9 mouse cellular contexts compared by ENCODE assay signal in the genomic region with DNA sequence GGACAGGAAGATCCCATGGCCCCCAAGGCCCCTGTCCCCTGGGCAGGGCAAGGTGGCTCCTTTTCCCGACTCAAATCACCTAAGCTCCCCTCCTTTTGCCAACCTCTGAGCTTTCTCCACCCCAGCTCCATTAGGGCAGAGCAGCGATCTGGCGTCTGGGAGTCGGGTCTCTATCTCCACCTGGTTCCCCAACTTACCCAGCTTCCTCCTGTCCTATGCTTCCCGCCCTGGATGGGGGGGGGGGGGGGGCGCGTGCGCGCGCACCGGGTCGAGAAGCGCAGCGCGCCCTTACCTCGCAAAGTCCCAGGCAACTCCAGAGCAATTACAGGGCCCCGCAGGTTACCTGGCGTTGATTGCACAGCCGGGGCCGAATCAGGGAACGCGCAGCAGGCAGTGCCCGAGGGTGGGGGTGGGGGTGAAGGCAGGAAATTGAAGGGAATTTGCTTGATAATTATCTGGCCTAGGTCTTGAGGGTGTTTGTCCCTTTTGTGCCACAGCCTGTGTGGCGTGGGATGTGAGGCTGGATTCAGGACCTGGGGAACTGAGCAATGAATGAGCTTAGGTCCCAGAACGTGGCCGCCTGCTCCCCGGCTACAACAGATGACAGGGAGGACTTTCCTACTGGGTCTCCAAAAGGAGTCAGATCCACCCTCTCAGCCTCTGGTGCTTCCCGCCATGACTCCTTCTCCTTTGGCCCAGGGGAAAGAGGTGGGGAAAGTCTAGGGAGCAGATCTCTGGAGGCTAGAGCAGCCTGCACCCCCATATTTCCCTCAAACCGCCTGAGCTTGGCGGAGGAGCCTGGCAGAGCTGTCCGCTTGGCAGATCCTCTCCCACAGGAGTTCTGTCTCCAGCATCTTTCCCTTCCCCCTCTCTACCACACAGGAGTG.
A peak's percentile ranks its signal among the peaks of the same experiment; 100 is the strongest.
DNase-seq lines count a peak whose midpoint lies in the region; ATAC-seq lines count a peak whose summit lies in the region.
"Had no signal": no experiment of that assay in that cellular context is flagged by ENCODE, and none has a peak within 500 bp of the region (broad histone marks: within the 10 kb centered on the region; RNA-seq: fewer than 3 reads in every experiment).

No protein-coding gene starts in this region.

- no peaks in the 10 kb centered on the region for H3K36me3 ChIP-seq in limb, embryonic 15.5 days

- H3K4me1 ChIP-seq in limb, embryonic 15.5 days, result peaks cover 23% of the 10 kb centered on the region
- H3K4me1 ChIP-seq: megakaryocyte, embryonic 14.5 days had no signal

- peak overlapping the region; percentile 56 for H3K4me2 ChIP-seq in limb, embryonic 15.5 days

- H3K27me3 ChIP-seq in limb, embryonic 15.5 days, result peaks cover 29% of the 10 kb centered on the region; the same call in 1 of the 2 replicates

- H3K27ac ChIP-seq in limb, embryonic 15.5 days, result no peak overlapping the region

- H3K4me3 ChIP-seq in limb, embryonic 15.5 days, result peak overlapping the region; percentile 27
- H3K4me3 ChIP-seq: megakaryocyte, embryonic 14.5 days had no signal

- peak; percentile 74 for ATAC-seq in cerebellum, adult (ENCODE audit: insufficient number of reproducible peaks, low FRiP score, low TSS enrichment)
- no peak for ATAC-seq in limb, embryonic 15.5 days (ENCODE audit: insufficient number of reproducible peaks, low FRiP score, low TSS enrichment, low read depth)

- H3K9ac ChIP-seq in limb, embryonic 15.5 days, result no peak overlapping the region

- DNase-seq in cerebellum, postnatal 4 days (ENCODE audit: low spot score in 2 of 2), result no peak
- peak; percentile 27 for DNase-seq in right cerebral cortex, adult 18-20 months
- no peak for DNase-seq in right cerebral cortex, postnatal 4 days
- DNase-seq in thymus, postnatal 4 days, result no peak
- no peak for DNase-seq in frontal cortex, postnatal 36 days (ENCODE audit: low spot score in 2 of 2)
- no peak for DNase-seq in ovary, adult 18-20 months (ENCODE audit: low spot score)

- 6% methylated on average over 30 of the region's 31 CpGs for WGBS in limb, embryonic 15.5 days

- no peaks in the 10 kb centered on the region for H3K9me3 ChIP-seq in limb, embryonic 15.5 days
